Mouse (Mus musculus): ENCODE data around the gene Ppa2.

The Ppa2 gene

DNA sequence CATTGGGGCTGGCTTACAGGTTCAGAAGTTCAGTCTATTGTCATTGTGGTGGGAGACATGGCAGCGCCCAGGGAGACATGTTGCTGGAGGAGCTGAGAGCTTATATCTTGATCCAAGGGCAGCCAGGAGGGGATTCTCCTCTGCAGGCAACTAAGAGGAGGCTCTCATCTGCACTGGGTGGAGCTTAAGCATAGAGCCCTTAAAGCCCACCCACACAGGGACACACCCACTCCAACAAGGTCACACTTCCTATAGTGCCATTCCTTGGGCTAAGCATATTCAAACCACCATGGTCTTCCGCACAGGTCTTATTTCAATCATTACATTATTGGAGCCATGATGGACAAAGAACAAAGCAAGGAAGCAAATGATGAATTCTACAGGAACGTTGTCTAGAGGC, 95.7 kb downstream of the Ppa2 start:
- no peak for DNase-seq

DNA sequence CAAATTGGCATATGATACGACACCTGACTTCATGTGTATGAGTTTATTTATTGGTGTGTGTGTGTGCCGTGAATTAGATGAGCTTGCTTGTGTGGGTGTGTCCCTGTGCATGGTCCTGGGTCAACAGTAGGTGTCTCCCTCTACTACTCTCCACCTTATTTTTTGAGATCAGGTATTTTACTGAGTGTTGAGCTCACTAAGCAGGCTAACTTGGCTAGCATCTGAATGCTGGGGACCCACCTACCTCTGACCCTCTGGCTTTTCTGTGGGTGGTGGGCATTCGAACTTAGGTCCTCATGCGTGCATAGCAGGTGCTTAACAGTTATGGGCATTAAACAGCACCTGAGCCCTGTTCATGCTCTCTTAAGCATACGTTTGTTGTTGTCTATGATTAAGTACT, 96.3 kb downstream of the Ppa2 start:
- no peak for DNase-seq

DNA sequence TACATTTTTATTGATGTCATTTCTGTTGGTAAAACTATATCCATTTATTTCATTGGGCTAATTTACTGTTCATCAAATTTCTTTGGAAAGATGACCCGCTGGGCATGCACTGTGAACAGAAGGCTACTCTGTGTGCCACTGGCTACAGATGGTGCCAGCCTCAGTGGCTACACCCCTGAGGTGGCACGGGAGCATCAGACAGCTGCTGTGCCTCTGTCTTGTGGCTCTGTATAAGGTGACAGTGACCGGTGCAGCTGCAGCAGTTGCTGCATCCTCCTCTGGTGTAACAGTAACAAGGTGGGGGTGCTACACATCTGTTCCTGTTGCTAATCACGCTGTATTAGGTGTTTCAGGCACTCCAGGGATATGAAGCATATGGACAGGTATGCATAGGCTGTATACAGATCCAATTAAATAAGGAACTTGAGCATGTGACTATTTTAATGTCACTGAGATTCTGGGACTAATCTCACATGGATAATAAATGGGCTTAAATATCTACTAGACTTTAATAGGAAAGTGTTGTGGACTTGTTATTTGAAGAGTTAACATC, 101.3 kb downstream of the Ppa2 start:
- DNase-seq: no peak

DNA sequence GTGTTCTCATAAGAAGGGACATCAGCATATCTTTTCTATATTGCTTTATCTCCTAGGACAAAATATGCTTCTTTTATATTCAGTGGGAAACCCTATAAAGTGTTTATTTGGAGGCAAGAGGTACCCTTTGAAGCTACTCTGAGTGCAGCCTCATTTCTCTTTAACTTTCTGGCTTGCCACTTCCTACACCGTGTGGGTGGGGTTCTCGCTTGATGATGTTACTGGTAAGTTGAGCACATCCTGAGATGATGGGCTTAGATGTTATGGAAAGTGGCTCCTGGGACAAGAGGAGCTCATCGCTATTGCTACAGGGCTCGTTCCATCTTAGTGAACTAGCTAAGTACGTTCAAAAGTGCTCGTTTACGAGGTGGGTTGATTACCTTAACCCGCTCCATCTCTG, 101.9 kb downstream of the Ppa2 start:
- no peak for DNase-seq

- DNase-seq: no peak
Measured at GRCm38 (mm10) chr3:133414747-133415146, 104.8 kb downstream of the Ppa2 start.

- no peak for DNase-seq
Measured at GRCm38 (mm10) chr3:133423073-133423472, 113.2 kb downstream of the Ppa2 start.

Data from lung, postnatal 4 days (tissue).